Mouse (Mus musculus) ZHBTc4 (cell line): ENCODE measurements around the gene Glrx3.

Source experiments
- DNase-seq: peaks from one replicate; pipeline ENCODE4 v3.0.0-alpha.2; 2011; ENCODE audit warnings: low read depth, low spot score

Gene Glrx3

GRCm38 (mm10) chr7:137471431-137472120, 34.2 kb downstream of the Glrx3 start:
- DNase-seq: peak; percentile 35

GRCm38 (mm10) chr7:137472149-137472548, 34.7 kb downstream of the Glrx3 start:
- DNase-seq: no peak

- DNase-seq: peak; percentile 93
These were observed 40.7 kb downstream of the Glrx3 start for GRCm38 (mm10) chr7:137477950-137478620.

- DNase-seq: no peak
These were observed 41.2 kb downstream of the Glrx3 start for GRCm38 (mm10) chr7:137478621-137478982.

GRCm38 (mm10) chr7:137480839-137481238, 43.4 kb downstream of the Glrx3 start:
- DNase-seq: no peak

GRCm38 (mm10) chr7:137483987-137484386, 46.6 kb downstream of the Glrx3 start:
- no peak for DNase-seq

GRCm38 (mm10) chr7:137488391-137488790, 51.0 kb downstream of the Glrx3 start:
- DNase-seq: no peak

- DNase-seq: no peak
These were observed 53.3 kb downstream of the Glrx3 start for GRCm38 (mm10) chr7:137490711-137491110.

GRCm38 (mm10) chr7:137492307-137492973, 55.0 kb downstream of the Glrx3 start:
- no peak for DNase-seq

- DNase-seq: peak; percentile 72
These were observed 61.3 kb downstream of the Glrx3 start for GRCm38 (mm10) chr7:137498736-137499135.

- DNase-seq: no peak
These were observed 80.2 kb downstream of the Glrx3 start for GRCm38 (mm10) chr7:137517588-137517987.

GRCm38 (mm10) chr7:137518028-137518576, 80.7 kb downstream of the Glrx3 start:
- no peak for DNase-seq
